Mouse (Mus musculus) myocyte (in vitro differentiated cells): ENCODE measurements around the gene Stat5b. TPM values are rescaled to one million over a fixed set of nuclear protein-coding genes. Genes with fewer than 3 reads are reported as not detected.

Source experiments
- H3K27me3 ChIP-seq: one replicate; pipeline ENCODE4 v1.6.1; 2011; ENCODE audit not compliant: control insufficient read depth, insufficient read depth, insufficient read length
- H3K36me3 ChIP-seq: one replicate; pipeline ENCODE4 v1.6.1; 2011; ENCODE audit not compliant: control insufficient read depth, insufficient read depth
- H3K4me2 ChIP-seq: one replicate; pipeline ENCODE4 v1.6.1; 2011; ENCODE audit warnings: low read depth, control low read depth
- H3K4me3 ChIP-seq: one replicate; pipeline ENCODE4 v1.5.1; 2011; ENCODE audit warnings: mild to moderate bottlenecking, control low read depth, moderate library complexity
- H3K79me2 ChIP-seq: one replicate; pipeline ENCODE4 v1.6.1; 2011; ENCODE audit not compliant: control insufficient read depth, insufficient read depth
- H3ac ChIP-seq: one replicate; pipeline ENCODE4 v1.6.1; 2011; ENCODE audit not compliant: control insufficient read depth, insufficient read length
- CEBPB ChIP-seq: IDR thresholded peaks from 2 replicates; pipeline ENCODE4 v1.6.1; 2011; ENCODE audit warnings: mild to moderate bottlenecking, moderate library complexity; ENCODE audit not compliant: poor library complexity, insufficient read depth, severe bottlenecking
- E2F4 ChIP-seq: IDR thresholded peaks from one replicate; pipeline ENCODE4 v1.6.1; 2011; ENCODE audit warnings: mild to moderate bottlenecking, control low read depth, moderate library complexity; ENCODE audit not compliant: insufficient read depth
- MAX ChIP-seq: IDR thresholded peaks from one replicate; pipeline ENCODE4 v1.6.1; 2011; ENCODE audit warnings: low read depth, mild to moderate bottlenecking, control low read depth
- MYOD1 ChIP-seq, 3 experiments: IDR thresholded peaks; one replicate each; pipeline ENCODE4 v1.6.1; 2011; ENCODE audit warnings: control low read depth in 2 of 3, low read depth in 2 of 3, mild to moderate bottlenecking in 2 of 3, moderate library complexity in 1 of 3; ENCODE audit not compliant: insufficient read length in 2 of 3, control insufficient read depth in 1 of 3
- MYOG ChIP-seq, 3 experiments: IDR thresholded peaks; one replicate each; pipeline ENCODE4 v1.6.1; 2011; ENCODE audit warnings: control low read depth in 2 of 3, low read depth in 2 of 3, mild to moderate bottlenecking in 2 of 3; ENCODE audit not compliant: insufficient read length in 2 of 3, control insufficient read depth in 1 of 3, insufficient read depth in 1 of 3
- POLR2A ChIP-seq: IDR thresholded peaks from one replicate; pipeline ENCODE4 v1.6.1; 2011; ENCODE audit warnings: low read depth, mild to moderate bottlenecking, control low read depth, moderate library complexity; ENCODE audit not compliant: insufficient read length
- POLR2AphosphoS2 ChIP-seq: IDR thresholded peaks from one replicate; pipeline ENCODE4 v1.6.1; 2011; ENCODE audit warnings: low read depth, control low read depth; ENCODE audit not compliant: insufficient read length
- REST ChIP-seq: IDR thresholded peaks from one replicate; pipeline ENCODE4 v1.6.1; 2011; ENCODE audit warnings: mild to moderate bottlenecking, control low read depth, moderate library complexity; ENCODE audit not compliant: insufficient read depth, insufficient read length
- SRF ChIP-seq: IDR thresholded peaks from one replicate; pipeline ENCODE4 v1.6.1; 2011; ENCODE audit warnings: low read depth; ENCODE audit not compliant: control insufficient read depth, insufficient read length
- TCF12 ChIP-seq: IDR thresholded peaks from one replicate; pipeline ENCODE4 v1.6.1; 2011; ENCODE audit warnings: mild to moderate bottlenecking, control low read depth; ENCODE audit not compliant: poor library complexity, insufficient read depth, severe bottlenecking
- TCF3 ChIP-seq: IDR thresholded peaks from one replicate; pipeline ENCODE4 v1.6.1; 2011; ENCODE audit warnings: low read depth, control low read depth; ENCODE audit not compliant: insufficient read length
- USF1 ChIP-seq: IDR thresholded peaks from one replicate; pipeline ENCODE4 v1.6.1; 2011; ENCODE audit warnings: low read depth, mild to moderate bottlenecking, control low read depth, moderate library complexity
- polyA plus RNA-seq: library from polyadenylated mRNA; unstranded; fragments of >200 nt; fragmentation: generic; extraction: Trizol; gene quantifications from one replicate; pipeline ENCODE4 v1.2.1, GENCODE M21; 2012; ENCODE audit warnings: missing spikeins

Gene Stat5b
- polyA plus RNA-seq, 1 experiment = 12.0 TPM

- Histone ChIP-seq H3K27me3 (no peaks in the 10 kb centered on the region), H3K4me3 (peak within 1 kb of the TSS; percentile 99), H3K4me2 (peak within 1 kb of the TSS; percentile 96), H3K79me2 (peaks cover 49% of the 10 kb centered on the region), H3K36me3 (peaks cover 5% of the 10 kb centered on the region), H3ac (peak within 1 kb of the TSS; percentile 38)
- TF ChIP-seq POLR2AphosphoS2 = peak; percentile 66
- peak in 1 of 3 experiments; percentile 44 for TF ChIP-seq MYOG (IDR thresholded peaks at IDR 0.05; ENCODE audit: control insufficient read depth in 1 of 3, insufficient read depth in 1 of 3, insufficient read length in 2 of 3, low read depth in 2 of 3)
- TF ChIP-seq REST = no peak
- TF ChIP-seq USF1 = no peak
- peak in 1 of 3 experiments; percentile 47 for TF ChIP-seq MYOD1 (IDR thresholded peaks at IDR 0.05; ENCODE audit: control insufficient read depth in 1 of 3, insufficient read length in 2 of 3, low read depth in 2 of 3)
- peak; percentile 62 for TF ChIP-seq POLR2A
- peak; percentile 51 for TF ChIP-seq E2F4
Observed at GRCm38 (mm10) chr11:100738066-100738604, 112.4 kb downstream of the Stat5b start, which contains the start of gene Rab5c. Gene Rab5c, minus strand, starts transcription at chr11:100738215.

- peak overlapping the region; percentile 96 for H3K4me2 ChIP-seq
- peak overlapping the region; percentile 38 for H3ac ChIP-seq
- peak overlapping the region; percentile 99 for H3K4me3 ChIP-seq
- peaks cover 58% of the 10 kb centered on the region for H3K79me2 ChIP-seq
- TF ChIP-seq TCF3 (no peak), CEBPB (no peak), MYOD1 (IDR thresholded peaks at IDR 0.05; ENCODE audit: control insufficient read depth in 1 of 3, insufficient read length in 2 of 3, low read depth in 2 of 3) (no peak), POLR2A (no peak), SRF (no peak), E2F4 (no peak), POLR2AphosphoS2 (no peak), MAX (no peak), USF1 (no peak), REST (no peak), MYOG (IDR thresholded peaks at IDR 0.05; ENCODE audit: control insufficient read depth in 1 of 3, insufficient read depth in 1 of 3, insufficient read length in 2 of 3, low read depth in 2 of 3) (no peak), TCF12 (no peak)
- H3K27me3 ChIP-seq = no peaks in the 10 kb centered on the region
- peaks cover 12% of the 10 kb centered on the region for H3K36me3 ChIP-seq
Observed at GRCm38 (mm10) chr11:100737105-100737733, 113.3 kb downstream of the Stat5b start.

- Histone ChIP-seq H3ac (no peak overlapping the region), H3K36me3 (peaks cover 12% of the 10 kb centered on the region), H3K27me3 (no peaks in the 10 kb centered on the region), H3K4me3 (peak overlapping the region; percentile 99), H3K4me2 (peak overlapping the region; percentile 96), H3K79me2 (peaks cover 63% of the 10 kb centered on the region)
- TF ChIP-seq MYOG (IDR thresholded peaks at IDR 0.05; ENCODE audit: control insufficient read depth in 1 of 3, insufficient read depth in 1 of 3, insufficient read length in 2 of 3, low read depth in 2 of 3) = no peak
- TF ChIP-seq REST = no peak
- TF ChIP-seq MAX = no peak
- TF ChIP-seq POLR2A = no peak
- no peak for TF ChIP-seq TCF12
- no peak for TF ChIP-seq E2F4
- no peak for TF ChIP-seq SRF
Observed at GRCm38 (mm10) chr11:100736746-100737080, 113.8 kb downstream of the Stat5b start.

- Histone ChIP-seq H3K36me3 (peaks cover 12% of the 10 kb centered on the region), H3K4me3 (peak overlapping the region; percentile 99), H3K4me2 (peak overlapping the region; percentile 96), H3K79me2 (peaks cover 68% of the 10 kb centered on the region), H3K27me3 (no peaks in the 10 kb centered on the region), H3ac (no peak overlapping the region)
- TF ChIP-seq CEBPB (no peak), MYOG (IDR thresholded peaks at IDR 0.05; ENCODE audit: control insufficient read depth in 1 of 3, insufficient read depth in 1 of 3, insufficient read length in 2 of 3, low read depth in 2 of 3) (no peak)
Observed at GRCm38 (mm10) chr11:100735954-100736745, 114.4 kb downstream of the Stat5b start.
